Mouse (Mus musculus) G1E (cell line): ENCODE results near the gene Rnf169.

ENCODE experiments used
- CTCF ChIP-seq: IDR thresholded peaks from 2 replicates; pipeline ENCODE4 v1.5.1; 2012; ENCODE audit warnings: low read depth, low read length, inconsistent platforms, mixed read lengths
- GATA2 ChIP-seq: IDR thresholded peaks from 2 replicates; pipeline ENCODE4 v1.6.1; 2012; ENCODE audit warnings: low read depth, low read length, inconsistent platforms, borderline replicate concordance
- POLR2AphosphoS5 ChIP-seq: IDR thresholded peaks from 2 replicates; pipeline ENCODE4 v1.6.1; 2012; ENCODE audit warnings: low read depth, low read length, inconsistent platforms; ENCODE audit not compliant: insufficient replicate concordance
- TAL1 ChIP-seq: conservative IDR thresholded peaks from 2 replicates; pipeline ENCODE4 v1.6.1; 2012; ENCODE audit warnings: low read depth, low read length, inconsistent platforms, mixed read lengths

- no peak for TF ChIP-seq CTCF
- no peak for TF ChIP-seq POLR2AphosphoS5
- TF ChIP-seq TAL1 = no peak
- TF ChIP-seq GATA2 = no peak
Measured at GRCm38 (mm10) chr7:99978041-99978440, 2.2 kb downstream of the Rnf169 start.
